Mouse (Mus musculus) hindbrain, embryonic 12.5 days (tissue): ENCODE measurements around the gene Chrng. TPM values are rescaled to one million over a fixed set of nuclear protein-coding genes. Genes with fewer than 3 reads are reported as not detected.
A peak's percentile ranks its signal among the peaks of the same experiment; 100 is the strongest.

Experiments
- ATAC-seq: fragments of 200-750 bp; cut with Nextera tagmentation; 2 replicates; pipeline ENCODE4 v1.8.0; 2017; ENCODE audit warnings: moderate TSS enrichment; ENCODE audit not compliant: low FRiP score
- H3K27ac ChIP-seq: fragments of 300-500 bp; sonication (generic); 2 replicates; pipeline ENCODE4 v1.5.1; 2016; ENCODE audit warnings: mild to moderate bottlenecking
- H3K27me3 ChIP-seq: fragments of 300-500 bp; sonication (generic); 2 replicates; pipeline ENCODE4 v1.6.1; 2016; ENCODE audit warnings: mild to moderate bottlenecking
- H3K36me3 ChIP-seq: fragments of 300-500 bp; sonication (generic); 2 replicates; pipeline ENCODE4 v1.6.1; 2016; ENCODE audit warnings: mild to moderate bottlenecking
- H3K4me1 ChIP-seq: fragments of 300-500 bp; sonication (generic); 2 replicates; pipeline ENCODE4 v1.6.1; 2016
- H3K4me2 ChIP-seq: fragments of 300-500 bp; sonication (generic); replicated peaks from 2 replicates; pipeline ENCODE4 v1.6.1; 2016; ENCODE audit warnings: mild to moderate bottlenecking
- H3K4me3 ChIP-seq: fragments of 300-500 bp; sonication (generic); 2 replicates; pipeline ENCODE4 v1.5.1; 2016; ENCODE audit warnings: mild to moderate bottlenecking
- H3K9ac ChIP-seq: fragments of 300-500 bp; sonication (generic); 2 replicates; pipeline ENCODE4 v1.6.1; 2016; ENCODE audit warnings: mild to moderate bottlenecking, moderate library complexity
- H3K9me3 ChIP-seq: fragments of 300-500 bp; sonication (generic); replicated peaks from 2 replicates; pipeline ENCODE4 v1.6.1; 2016; ENCODE audit warnings: mild to moderate bottlenecking
- WGBS: fragments of 180-500 bp; shearing (Covaris S2); methylation state at CpG from one replicate; pipeline ENCODE4 v1.1.7; 2016; 5-methylcytosine and 5-hydroxymethylcytosine counted together
- polyA plus RNA-seq: library from polyadenylated mRNA; unstranded; fragments of >200 nt; fragmentation: Nextera tagmentation; extraction: Ambion mirVana; gene quantifications from 2 replicates; pipeline ENCODE4 v1.2.1, GENCODE M21; 2016

The Chrng gene
- polyA plus RNA-seq, 1 experiment from 2014 or later: 0.90 TPM

- peaks cover 91% of the 10 kb centered on the region for H3K36me3 ChIP-seq
- no peak overlapping the region for H3K4me2 ChIP-seq
- H3K4me1 ChIP-seq: no peaks in the 10 kb centered on the region
- H3K9ac ChIP-seq: no peak overlapping the region
- 71% methylated on average over 5 of the region's 5 CpGs for WGBS
- H3K9me3 ChIP-seq: no peaks in the 10 kb centered on the region
- H3K4me3 ChIP-seq: no peak overlapping the region
- no peak for ATAC-seq
- no peaks in the 10 kb centered on the region for H3K27me3 ChIP-seq
- H3K27ac ChIP-seq: no peak overlapping the region
These were observed 26.1 kb downstream of the Chrng start for GRCm38 (mm10) chr1:87230606-87231005.

DNA sequence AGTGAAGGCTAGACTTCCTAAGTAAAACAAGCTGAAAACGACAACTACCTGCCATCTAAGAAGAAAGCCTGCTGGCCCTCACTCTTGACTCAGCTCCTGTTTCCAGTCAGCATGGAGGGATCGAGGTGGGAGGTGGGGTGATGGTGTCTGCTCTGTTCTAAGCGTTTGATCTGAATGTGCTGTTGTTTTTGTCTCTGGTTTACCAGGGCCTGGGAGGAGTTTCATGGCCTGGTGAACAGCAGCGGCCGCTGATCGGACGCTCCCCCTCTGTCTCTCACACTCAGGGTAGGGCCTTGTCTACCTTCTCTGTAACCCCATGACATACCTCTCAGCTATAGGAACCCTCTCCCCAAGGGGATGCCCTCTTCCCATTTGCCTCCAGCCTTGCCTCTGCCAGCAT lies 27.7 kb downstream of the Chrng start:
- H3K4me2 ChIP-seq: no peak overlapping the region
- no peaks in the 10 kb centered on the region for H3K27me3 ChIP-seq
- H3K27ac ChIP-seq: no peak overlapping the region
- peaks cover 85% of the 10 kb centered on the region for H3K36me3 ChIP-seq
- H3K4me1 ChIP-seq: no peaks in the 10 kb centered on the region
- no peak for ATAC-seq
- WGBS: 80% methylated on average over 7 of the region's 7 CpGs
- H3K9ac ChIP-seq: no peak overlapping the region
- H3K9me3 ChIP-seq: no peaks in the 10 kb centered on the region
- no peak overlapping the region for H3K4me3 ChIP-seq

GRCm38 (mm10) chr1:87239056-87239455 lies 34.6 kb downstream of the Chrng start:
- no peaks in the 10 kb centered on the region for H3K4me1 ChIP-seq
- ATAC-seq: no peak
- no peak overlapping the region for H3K4me3 ChIP-seq
- WGBS: 70% methylated on average over 8 of the region's 8 CpGs
- H3K9ac ChIP-seq: no peak overlapping the region
- no peak overlapping the region for H3K4me2 ChIP-seq
- H3K27ac ChIP-seq: no peak overlapping the region
- no peaks in the 10 kb centered on the region for H3K27me3 ChIP-seq
- H3K9me3 ChIP-seq: no peaks in the 10 kb centered on the region
- H3K36me3 ChIP-seq: peaks cover 47% of the 10 kb centered on the region

DNA sequence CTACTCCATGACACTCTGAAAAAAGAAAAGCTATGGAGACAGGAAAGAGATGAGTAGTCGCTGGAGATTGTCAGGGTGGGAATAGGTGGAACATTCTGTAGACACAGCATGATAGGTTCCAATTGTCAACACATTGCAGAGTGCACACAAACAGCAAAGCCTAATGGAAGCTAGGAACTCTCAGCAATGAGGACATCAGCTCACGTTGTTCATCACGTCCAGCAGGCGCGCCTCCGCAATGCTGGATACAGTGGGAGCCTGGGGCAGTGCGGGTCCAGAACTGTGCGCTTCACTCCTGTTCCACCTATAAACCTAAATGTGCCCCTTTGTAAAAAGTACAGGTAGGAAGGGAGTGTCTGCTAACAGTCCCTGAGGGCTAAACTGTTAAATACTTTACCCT lies 38.6 kb downstream of the Chrng start:
- Histone ChIP-seq H3K4me3 (no peak overlapping the region), H3K27ac (no peak overlapping the region), H3K4me1 (no peaks in the 10 kb centered on the region), H3K9me3 (no peaks in the 10 kb centered on the region), H3K27me3 (no peaks in the 10 kb centered on the region), H3K36me3 (peaks cover 19% of the 10 kb centered on the region), H3K9ac (no peak overlapping the region), H3K4me2 (no peak overlapping the region)
- ATAC-seq: no peak
- 92% methylated on average over 8 of the region's 8 CpGs for WGBS

GRCm38 (mm10) chr1:87245430-87245829 lies 41.0 kb downstream of the Chrng start:
- Histone ChIP-seq H3K4me2 (no peak overlapping the region), H3K9me3 (no peaks in the 10 kb centered on the region), H3K36me3 (no peaks in the 10 kb centered on the region), H3K4me1 (no peaks in the 10 kb centered on the region), H3K4me3 (no peak overlapping the region), H3K27ac (no peak overlapping the region), H3K9ac (no peak overlapping the region), H3K27me3 (no peaks in the 10 kb centered on the region)
- 64% methylated on average over 1 of the region's 1 CpGs for WGBS
- no peak for ATAC-seq

DNA sequence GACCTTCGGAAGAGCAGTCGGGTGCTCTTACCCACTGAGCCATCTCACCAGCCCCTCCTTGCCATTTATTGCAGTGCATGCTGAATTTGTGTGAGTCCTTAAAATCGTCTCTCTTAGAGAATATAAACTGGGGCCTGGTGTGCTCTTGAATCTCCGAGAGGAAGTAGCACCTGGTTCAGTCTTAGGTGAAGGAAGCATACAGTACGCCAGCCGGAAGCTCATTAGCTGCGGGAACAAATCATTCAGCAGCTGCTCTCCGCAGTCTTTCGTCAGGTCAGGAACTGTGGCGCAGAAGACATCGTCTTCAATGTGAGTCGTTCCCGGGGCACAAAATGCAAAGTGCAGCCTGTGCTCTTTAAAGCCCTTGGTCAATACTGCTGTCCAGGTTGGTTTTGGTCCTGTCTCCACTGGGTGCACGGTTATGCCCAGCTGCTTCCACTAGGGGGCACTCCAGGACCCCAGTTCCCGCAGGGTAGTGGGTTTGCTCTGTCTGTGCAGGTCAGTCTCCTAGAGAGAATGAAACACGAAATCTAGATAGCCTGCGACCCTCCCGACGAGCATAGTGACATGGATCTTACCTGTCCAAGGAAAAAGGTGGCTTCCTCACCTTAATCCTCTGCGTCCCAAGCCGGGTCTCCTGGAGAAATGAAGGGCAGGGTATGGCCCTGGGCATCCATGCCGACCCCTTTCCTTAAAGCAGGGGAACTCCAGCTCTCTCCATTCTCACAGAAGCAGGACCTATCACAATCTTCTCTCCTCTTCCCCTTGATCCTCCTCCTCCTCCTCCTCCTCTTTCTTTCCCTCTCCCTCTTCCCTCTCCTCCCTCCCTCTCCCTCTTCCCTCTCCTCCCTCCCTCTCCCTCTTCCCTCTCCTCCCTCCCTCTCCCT lies 41.7 kb downstream of the Chrng start:
- no peak overlapping the region for H3K27ac ChIP-seq
- H3K4me2 ChIP-seq: peak overlapping the region; percentile 34
- H3K9me3 ChIP-seq: no peaks in the 10 kb centered on the region
- H3K9ac ChIP-seq: no peak overlapping the region
- H3K4me3 ChIP-seq: no peak overlapping the region
- no peaks in the 10 kb centered on the region for H3K27me3 ChIP-seq
- no peaks in the 10 kb centered on the region for H3K4me1 ChIP-seq
- peak; percentile 85 for ATAC-seq
- no peaks in the 10 kb centered on the region for H3K36me3 ChIP-seq
- 32% methylated on average over 22 of the region's 22 CpGs for WGBS

DNA sequence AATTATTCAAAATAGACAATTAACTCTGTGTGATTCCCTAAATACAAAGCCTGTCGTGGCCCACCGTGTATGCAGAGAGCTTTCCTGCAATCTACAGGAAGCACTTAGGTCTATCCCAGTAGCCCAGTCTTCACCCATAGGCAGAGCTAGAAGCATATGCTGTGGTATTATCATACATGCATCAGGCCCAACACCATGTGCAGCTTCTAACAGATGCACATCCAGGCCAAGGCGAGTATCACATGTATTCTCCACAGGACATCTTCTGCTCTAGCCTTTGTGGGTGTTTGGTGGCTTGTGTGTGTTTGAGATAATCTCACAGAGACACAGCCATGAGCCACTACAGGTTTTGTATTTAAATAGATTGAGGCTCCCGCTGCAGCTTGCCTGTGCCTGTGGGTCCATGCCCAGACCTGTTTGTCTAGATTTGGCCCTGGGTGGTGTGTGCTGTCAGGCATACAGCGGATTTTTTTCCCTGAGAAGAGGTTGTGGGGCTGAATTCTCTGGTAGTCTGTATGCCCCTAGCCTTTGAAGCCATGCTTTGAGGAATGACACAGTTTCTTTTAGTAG lies 47.7 kb downstream of the Chrng start:
- no peak for ATAC-seq
- H3K4me1 ChIP-seq: no peaks in the 10 kb centered on the region
- no peaks in the 10 kb centered on the region for H3K36me3 ChIP-seq
- no peak overlapping the region for H3K4me3 ChIP-seq
- no peaks in the 10 kb centered on the region for H3K9me3 ChIP-seq
- H3K4me2 ChIP-seq: no peak overlapping the region
- WGBS: 60% methylated on average over 5 of the region's 5 CpGs
- H3K27ac ChIP-seq: no peak overlapping the region
- H3K27me3 ChIP-seq: no peaks in the 10 kb centered on the region
- no peak overlapping the region for H3K9ac ChIP-seq

DNA sequence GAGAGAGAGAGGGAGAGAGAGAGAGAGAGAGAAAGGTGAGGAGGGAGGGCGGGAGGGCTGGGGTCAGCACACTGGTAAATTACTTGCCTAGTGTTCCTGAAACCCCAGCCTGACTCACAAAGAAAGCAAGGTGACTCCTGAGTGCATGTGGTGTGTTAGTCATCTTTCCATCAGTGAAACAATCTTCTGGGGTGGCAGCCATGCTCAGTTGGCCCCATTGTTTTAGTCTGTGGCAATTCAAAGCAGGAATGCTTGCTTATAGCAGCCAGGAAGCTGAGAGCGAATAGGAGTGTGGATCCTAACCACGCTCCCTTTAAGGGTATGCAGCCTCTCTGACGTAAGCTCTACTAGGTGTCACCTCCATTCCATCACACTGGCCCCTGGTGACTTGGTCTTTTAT lies 50.7 kb downstream of the Chrng start:
- H3K27me3 ChIP-seq: peaks cover 24% of the 10 kb centered on the region
- no peak overlapping the region for H3K4me2 ChIP-seq
- H3K9me3 ChIP-seq: no peaks in the 10 kb centered on the region
- H3K4me3 ChIP-seq: no peak overlapping the region
- 69% methylated on average over 3 of the region's 4 CpGs for WGBS
- ATAC-seq: no peak
- H3K36me3 ChIP-seq: no peaks in the 10 kb centered on the region
- no peak overlapping the region for H3K9ac ChIP-seq
- no peaks in the 10 kb centered on the region for H3K4me1 ChIP-seq
- no peak overlapping the region for H3K27ac ChIP-seq

DNA sequence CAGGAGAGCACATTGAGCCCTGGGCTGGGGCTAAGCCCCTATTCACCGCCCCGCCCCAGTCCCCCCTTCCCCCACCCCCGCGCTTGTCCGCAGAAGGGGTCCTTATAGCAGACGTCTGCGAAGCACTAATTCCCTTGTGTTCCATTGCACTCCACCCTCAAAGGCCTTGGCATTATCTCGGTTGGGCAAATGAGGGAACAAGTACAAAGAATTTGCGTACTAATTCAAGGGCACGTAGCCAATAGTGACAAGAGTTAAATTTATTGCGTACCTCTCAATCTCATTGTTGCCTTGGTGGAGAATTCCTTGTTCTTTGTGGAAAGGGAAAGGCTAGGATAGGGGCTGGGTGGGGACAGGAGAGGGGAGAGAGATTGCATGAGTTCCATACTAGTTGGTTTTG lies 53.2 kb downstream of the Chrng start:
- Histone ChIP-seq H3K4me1 (no peaks in the 10 kb centered on the region), H3K36me3 (no peaks in the 10 kb centered on the region), H3K9me3 (no peaks in the 10 kb centered on the region), H3K4me2 (no peak overlapping the region), H3K9ac (no peak overlapping the region), H3K27me3 (peaks cover 48% of the 10 kb centered on the region), H3K27ac (no peak overlapping the region), H3K4me3 (no peak overlapping the region)
- ATAC-seq: no peak
- 15% methylated on average over 11 of the region's 11 CpGs for WGBS

DNA sequence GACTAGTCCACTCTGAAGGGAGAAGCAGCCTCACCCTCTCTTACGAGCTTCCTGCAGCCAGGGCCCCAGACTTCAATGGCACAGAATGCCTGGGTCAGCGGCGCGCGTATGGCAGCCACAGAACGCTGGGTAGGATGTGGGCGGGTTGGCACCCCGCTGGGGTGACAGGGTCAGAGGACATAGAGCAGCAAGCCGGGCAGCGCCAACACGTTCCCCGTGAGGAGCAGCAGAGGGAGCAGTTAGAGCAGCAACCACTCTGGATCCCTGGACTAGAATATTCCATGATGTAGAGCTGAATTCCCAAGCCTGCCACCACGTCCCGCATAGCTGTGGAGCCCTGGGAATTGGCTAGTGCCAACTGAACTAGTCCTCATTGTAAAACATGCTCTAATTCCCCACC lies 54.0 kb downstream of the Chrng start:
- WGBS: 8% methylated on average over 14 of the region's 14 CpGs

DNA sequence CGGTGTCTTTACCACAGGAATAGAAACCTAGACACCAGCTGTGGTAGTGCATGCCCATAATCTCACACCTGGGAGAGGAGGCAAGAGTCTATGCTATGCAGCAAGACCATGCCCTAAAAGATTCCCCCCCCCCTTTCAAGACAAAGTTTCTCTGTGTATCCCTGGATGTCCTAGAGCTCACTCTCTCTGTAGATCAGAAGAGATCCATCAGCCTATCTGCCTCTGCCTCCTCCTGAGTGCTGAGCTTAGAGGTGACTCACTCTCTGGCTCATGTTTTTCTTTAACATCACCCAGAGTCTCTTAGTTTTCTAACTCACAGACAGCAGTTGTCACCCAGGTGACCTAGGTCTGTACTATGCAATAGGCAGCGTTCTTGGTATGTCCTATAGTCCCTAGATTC lies 54.9 kb downstream of the Chrng start:
- peaks cover 64% of the 10 kb centered on the region for H3K27me3 ChIP-seq

More for the DNA sequence above, 54.0 kb downstream of the Chrng start:
- Histone ChIP-seq H3K27me3 (peaks cover 56% of the 10 kb centered on the region), H3K27ac (no peak overlapping the region), H3K36me3 (no peaks in the 10 kb centered on the region), H3K4me2 (no peak overlapping the region), H3K9ac (no peak overlapping the region), H3K4me3 (no peak overlapping the region), H3K4me1 (peaks cover 6% of the 10 kb centered on the region), H3K9me3 (no peaks in the 10 kb centered on the region)
- ATAC-seq: no peak

More for the DNA sequence above, 54.9 kb downstream of the Chrng start:
- no peak overlapping the region for H3K4me3 ChIP-seq
- H3K27ac ChIP-seq: no peak overlapping the region
- no peak for ATAC-seq
- no peak overlapping the region for H3K4me2 ChIP-seq
- H3K9ac ChIP-seq: no peak overlapping the region
- peaks cover 13% of the 10 kb centered on the region for H3K4me1 ChIP-seq
- H3K9me3 ChIP-seq: no peaks in the 10 kb centered on the region
- H3K36me3 ChIP-seq: no peaks in the 10 kb centered on the region
- 86% methylated on average over 2 of the region's 2 CpGs for WGBS
